Mouse (Mus musculus): ENCODE measurements at regions not wholly inside any gene's neighbourhood (a gene's known extent, or its start where the extent isn't known, plus 50 kb on each side); places are given as distances from the start of the nearest gene placed in this dataset.

DNA sequence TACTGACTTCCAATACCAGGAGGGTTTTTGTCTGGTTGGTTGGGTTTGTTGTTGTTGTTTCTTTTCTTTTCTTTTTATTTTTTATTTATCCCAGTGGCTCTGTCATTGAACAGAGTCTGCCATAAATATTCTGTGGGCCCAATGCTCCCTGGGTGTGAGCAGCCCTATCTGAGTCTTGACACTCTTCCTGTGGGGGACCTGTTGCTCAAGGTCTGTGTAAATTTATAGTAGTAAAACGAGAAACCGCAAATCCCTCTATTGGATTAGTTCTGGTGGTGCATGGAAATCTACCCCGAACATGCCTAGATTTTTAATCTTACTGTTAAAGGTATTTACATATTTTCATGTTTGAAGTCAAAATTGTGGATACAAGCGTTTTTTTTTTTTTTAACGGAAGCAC is 395.2 kb downstream of the Atp23 start:
- TF ChIP-seq EP300 (IDR thresholded peaks at IDR 0.05; ENCODE audit: insufficient read depth, low read depth, low read length) = no peak
- no peak for TF ChIP-seq CTCF (IDR thresholded peaks at IDR 0.05)
- no peak for TF ChIP-seq POLR2A (IDR thresholded peaks at IDR 0.05; ENCODE audit: insufficient read depth, low read depth, low read length)

All from heart, adult 2 months (tissue).